Mouse (Mus musculus) spleen, adult 2 months (tissue): ENCODE data around the gene Zfr. TPM values are rescaled to one million over a fixed set of nuclear protein-coding genes. Genes with fewer than 3 reads are reported as not detected.
A peak's percentile ranks its signal among the peaks of the same experiment; 100 is the strongest.

Experiments
- DNase-seq, 2 experiments: peaks; one replicate each; pipeline versions ENCODE4 v3.0.0 to v3.0.0-alpha.2; 2012 to 2021; ENCODE audit warnings: low spot score in 2 of 2, low read depth in 1 of 2
- H3K27ac ChIP-seq: fragments of 200-500 bp; 2 replicates; pipeline ENCODE4 v1.5.1; 2012; ENCODE audit warnings: low read length, inconsistent platforms; ENCODE audit not compliant: insufficient read depth
- H3K27me3 ChIP-seq: fragments of 200-500 bp; 2 replicates; pipeline ENCODE4 v1.6.1; 2012; ENCODE audit warnings: mild to moderate bottlenecking, moderate library complexity, low read length, inconsistent platforms; ENCODE audit not compliant: control insufficient read depth, insufficient read depth
- H3K36me3 ChIP-seq: fragments of 200-500 bp; 2 replicates; pipeline ENCODE4 v1.6.1; 2012; ENCODE audit warnings: mild to moderate bottlenecking, low read length, inconsistent platforms; ENCODE audit not compliant: control insufficient read depth, insufficient read depth
- H3K4me1 ChIP-seq: fragments of 200-500 bp; 2 replicates; pipeline ENCODE4 v1.6.1; 2011; ENCODE audit warnings: inconsistent platforms; ENCODE audit not compliant: control insufficient read depth, insufficient read depth, insufficient read length
- H3K4me3 ChIP-seq: fragments of 200-500 bp; 2 replicates; pipeline ENCODE4 v1.5.1; 2011; ENCODE audit warnings: mild to moderate bottlenecking, inconsistent platforms; ENCODE audit not compliant: insufficient read depth, insufficient read length; ENCODE audit errors: extremely low read depth
- CTCF ChIP-seq: fragments of 200-500 bp; IDR thresholded peaks from 2 replicates; pipeline ENCODE4 v1.5.1; 2011; ENCODE audit warnings: mild to moderate bottlenecking, inconsistent platforms; ENCODE audit not compliant: insufficient read depth, insufficient read length, insufficient replicate concordance; ENCODE audit errors: extremely low read depth
- POLR2A ChIP-seq: fragments of 200-500 bp; IDR thresholded peaks from 2 replicates; pipeline ENCODE4 v1.6.1; 2011; ENCODE audit warnings: low read depth, low read length, inconsistent platforms
- WGBS: fragments of 180-500 bp; shearing (Covaris S2); methylation state at CpG from one replicate; pipeline ENCODE4 v1.1.7; 2018; 5-methylcytosine and 5-hydroxymethylcytosine counted together
- polyA plus RNA-seq: library from polyadenylated mRNA; depleted of rRNA; stranded (reverse); fragments of >200 nt; gene quantifications from 2 replicates; pipeline ENCODE4 v1.2.3, GENCODE M21; 2012

Gene Zfr
- polyA plus RNA-seq, 1 experiment = 77.2 TPM

GRCm38 (mm10) chr15:12222564-12223302 lies 105.1 kb downstream of the Zfr start:
- Histone ChIP-seq H3K4me3 (no peak overlapping the region), H3K27ac (no peak overlapping the region), H3K4me1 (peaks cover 12% of the 10 kb centered on the region; the same call in 1 of the 2 replicates), H3K27me3 (no peaks in the 10 kb centered on the region), H3K36me3 (no peaks in the 10 kb centered on the region)
- TF ChIP-seq POLR2A = no peak
- no peak for TF ChIP-seq CTCF
- WGBS = 70% methylated on average over 8 of the region's 8 CpGs
- DNase-seq = no peak

- H3K4me1 ChIP-seq = peaks cover 12% of the 10 kb centered on the region; the same call in 1 of the 2 replicates
- TF ChIP-seq CTCF (no peak), POLR2A (no peak)
- WGBS = 92% methylated on average over 6 of the region's 6 CpGs
- H3K27me3 ChIP-seq = no peaks in the 10 kb centered on the region
- no peak overlapping the region for H3K27ac ChIP-seq
- H3K4me3 ChIP-seq = no peak overlapping the region
- no peaks in the 10 kb centered on the region for H3K36me3 ChIP-seq
- DNase-seq = no peak
Measured at GRCm38 (mm10) chr15:12223393-12223792, 105.8 kb downstream of the Zfr start.

- no peaks in the 10 kb centered on the region for H3K36me3 ChIP-seq
- H3K27ac ChIP-seq = no peak overlapping the region
- 56% methylated on average over 2 of the region's 2 CpGs for WGBS
- H3K27me3 ChIP-seq = no peaks in the 10 kb centered on the region
- no peak for DNase-seq
- H3K4me1 ChIP-seq = peaks cover 12% of the 10 kb centered on the region; the same call in 1 of the 2 replicates
- TF ChIP-seq CTCF = no peak
- TF ChIP-seq POLR2A = no peak
- H3K4me3 ChIP-seq = no peak overlapping the region
Measured at GRCm38 (mm10) chr15:12224239-12224638, 106.6 kb downstream of the Zfr start.

- no peak for TF ChIP-seq CTCF
- TF ChIP-seq POLR2A = no peak
- no peak for DNase-seq
- H3K36me3 ChIP-seq = no peaks in the 10 kb centered on the region
- no peak overlapping the region for H3K27ac ChIP-seq
- no peaks in the 10 kb centered on the region for H3K27me3 ChIP-seq
- peaks cover 12% of the 10 kb centered on the region; the same call in 1 of the 2 replicates for H3K4me1 ChIP-seq
- 27% methylated on average over 4 of the region's 4 CpGs for WGBS
- no peak overlapping the region for H3K4me3 ChIP-seq
Measured at GRCm38 (mm10) chr15:12225062-12225461, 107.4 kb downstream of the Zfr start.

GRCm38 (mm10) chr15:12226908-12227307 lies 109.3 kb downstream of the Zfr start:
- peaks cover 11% of the 10 kb centered on the region; the same call in 1 of the 2 replicates for H3K4me1 ChIP-seq
- H3K4me3 ChIP-seq = no peak overlapping the region
- no peak overlapping the region for H3K27ac ChIP-seq
- DNase-seq = no peak
- H3K27me3 ChIP-seq = no peaks in the 10 kb centered on the region
- 94% methylated on average over 15 of the region's 15 CpGs for WGBS
- TF ChIP-seq CTCF (no peak), POLR2A (no peak)
- H3K36me3 ChIP-seq = no peaks in the 10 kb centered on the region

- Histone ChIP-seq H3K4me1 (peaks cover 11% of the 10 kb centered on the region; the same call in 1 of the 2 replicates), H3K4me3 (no peak overlapping the region), H3K27me3 (no peaks in the 10 kb centered on the region), H3K36me3 (peaks cover 3% of the 10 kb centered on the region), H3K27ac (no peak overlapping the region)
- WGBS = 71% methylated on average over 4 of the region's 4 CpGs
- TF ChIP-seq POLR2A (no peak), CTCF (no peak)
- no peak for DNase-seq
Measured at GRCm38 (mm10) chr15:12227355-12227754, 109.7 kb downstream of the Zfr start.

- H3K27me3 ChIP-seq = no peaks in the 10 kb centered on the region
- WGBS = 70% methylated on average over 10 of the region's 10 CpGs
- TF ChIP-seq CTCF (no peak), POLR2A (no peak)
- H3K27ac ChIP-seq = no peak overlapping the region
- no peak overlapping the region for H3K4me3 ChIP-seq
- DNase-seq = peak in 1 of 2 experiments; percentile 30
- H3K36me3 ChIP-seq = peaks cover 13% of the 10 kb centered on the region
- peaks cover 11% of the 10 kb centered on the region; the same call in 1 of the 2 replicates for H3K4me1 ChIP-seq
Measured at GRCm38 (mm10) chr15:12229603-12230242, 112.1 kb downstream of the Zfr start.
